In the genomic region with DNA sequence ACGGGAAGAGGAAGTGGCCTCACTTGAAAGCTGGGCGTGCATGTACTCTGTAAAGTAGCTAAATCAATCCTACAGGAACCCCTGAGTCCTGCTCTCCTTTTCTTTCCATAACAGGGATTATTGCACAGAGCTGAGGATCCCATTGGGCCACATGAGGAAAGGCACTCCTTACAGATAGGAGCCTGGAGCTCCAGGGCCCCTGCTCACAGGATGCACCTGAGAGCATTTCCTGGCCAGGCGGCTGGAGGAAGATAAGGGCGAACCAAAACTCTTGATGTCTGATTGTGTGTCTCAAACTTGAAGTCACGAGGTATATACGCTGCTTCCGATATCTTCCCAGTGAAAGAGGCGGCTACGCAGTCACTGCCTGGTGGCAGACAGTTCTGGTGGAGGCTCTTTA, we compare ENCODE assay signal across 14 mouse cellular contexts.
DNase-seq lines count a peak whose midpoint lies in the region; ATAC-seq and TF ChIP-seq lines count a peak whose summit lies in the region.
"Had no signal": no experiment of that assay in that cellular context is flagged by ENCODE, and none has a peak within 500 bp of the region (broad histone marks: within the 10 kb centered on the region; RNA-seq: fewer than 3 reads in every experiment).

No protein-coding gene starts in this region.

- peak; percentile 42 for DNase-seq in lung, embryonic 14.5 days
- no peak for DNase-seq in lung, postnatal 4 days
- peak; percentile 17 to 31 for DNase-seq in thymus, postnatal 36 days
- no peak for DNase-seq in cerebellum, adult 18-20 months
- no peak for DNase-seq in ovary, adult 18-20 months (ENCODE audit: low spot score)
- DNase-seq: adrenal gland, postnatal 25 days; kidney, adult 8-10 months; left cerebral cortex, postnatal 4 days; lung, adult 18-20 months had no signal

- H3K27me3 ChIP-seq in lung, embryonic 14.5 days (ENCODE audit: insufficient read depth, low read length) = no peaks in the 10 kb centered on the region
- H3K27me3 ChIP-seq: hindbrain, embryonic 15.5 days; midbrain, embryonic 15.5 days; neural tube, embryonic 13.5 days had no signal

- 0 out of 2 replicates have a peak overlapping the region, but pooled peaks have one; percentile 9 for H3K27ac ChIP-seq in lung, embryonic 14.5 days (ENCODE audit: low read depth)
- H3K27ac ChIP-seq: hindbrain, embryonic 15.5 days; midbrain, embryonic 15.5 days; neural tube, embryonic 13.5 days had no signal

- H3K9ac ChIP-seq in lung, embryonic 14.5 days = no peak overlapping the region
- H3K9ac ChIP-seq: hindbrain, embryonic 15.5 days; midbrain, embryonic 15.5 days; neural tube, embryonic 13.5 days had no signal

- no peak overlapping the region for H3K4me3 ChIP-seq in lung, embryonic 14.5 days (ENCODE audit: low read depth, low read length)
- H3K4me3 ChIP-seq: hindbrain, embryonic 15.5 days; midbrain, embryonic 15.5 days; neural tube, embryonic 13.5 days had no signal

- peak; percentile 59; the same call in 1 of the 2 replicates for ATAC-seq in lung, embryonic 14.5 days (ENCODE audit: insufficient read depth)
- peak; percentile 88 for ATAC-seq in common myeloid progenitor, adult 5-6 weeks (replicated peaks; ENCODE audit: low read depth, poor library complexity, severe bottlenecking)
- peak; percentile 24 for ATAC-seq in megakaryocyte, adult 5-6 weeks (ENCODE audit: poor library complexity, severe bottlenecking)
- ATAC-seq: midbrain, embryonic 15.5 days had no signal

- no peak for TF ChIP-seq CTCF in lung, embryonic 14.5 days (IDR thresholded peaks at IDR 0.05; ENCODE audit: low read depth)

- H3K4me1 ChIP-seq in lung, embryonic 14.5 days (ENCODE audit: insufficient read depth) = peaks cover 4% of the 10 kb centered on the region; the same call in 1 of the 2 replicates
- H3K4me1 ChIP-seq: hindbrain, embryonic 15.5 days; midbrain, embryonic 15.5 days; neural tube, embryonic 13.5 days had no signal

- H3K36me3 ChIP-seq in lung, embryonic 14.5 days (ENCODE audit: insufficient read depth) = no peaks in the 10 kb centered on the region
- H3K36me3 ChIP-seq: hindbrain, embryonic 15.5 days; midbrain, embryonic 15.5 days; neural tube, embryonic 13.5 days had no signal

- no peak overlapping the region for H3K4me2 ChIP-seq in lung, embryonic 14.5 days
- H3K4me2 ChIP-seq: hindbrain, embryonic 15.5 days; midbrain, embryonic 15.5 days; neural tube, embryonic 13.5 days had no signal

- no peaks in the 10 kb centered on the region for H3K9me3 ChIP-seq in lung, embryonic 14.5 days (ENCODE audit: low read depth, low read length)
- H3K9me3 ChIP-seq: hindbrain, embryonic 15.5 days; midbrain, embryonic 15.5 days; neural tube, embryonic 13.5 days had no signal

- 71% methylated on average over 9 of the region's 9 CpGs for WGBS in lung, embryonic 14.5 days

Comparison
In these comparisons a context has a peak if more than half of its experiments do, and no peak if none do; other contexts are left out.
1. DNase-seq: peak in lung, embryonic 14.5 days (single experiment) and thymus, postnatal 36 days (2 of 2); none in lung, postnatal 4 days (0 of 2), cerebellum, adult 18-20 months (0 of 2) and ovary, adult 18-20 months (single experiment).
2. ATAC-seq: peak in every context shown above with its lines; median percentile 88 in common myeloid progenitor, adult 5-6 weeks; 59 in lung, embryonic 14.5 days; 24 in megakaryocyte, adult 5-6 weeks.